Mouse (Mus musculus) hindbrain, embryonic 11.5 days (tissue): ENCODE measurements around the gene Dnmbp. TPM values are rescaled to one million over a fixed set of nuclear protein-coding genes. Genes with fewer than 3 reads are reported as not detected.

Experiments
- polyA plus RNA-seq: library from polyadenylated mRNA; unstranded; fragments of >200 nt; fragmentation: Nextera tagmentation; extraction: Ambion mirVana; gene quantifications from 2 replicates; pipeline ENCODE4 v1.2.1, GENCODE M21; 2014

Dnmbp gene
- polyA plus RNA-seq, 1 experiment from 2014 or later, result 13.5 TPM

Other genes starting within 250 kb of the Dnmbp start
- 13.9 and 14.5 TPM in 2 replicates for gene Cutc, start 187.2 kb downstream of the Dnmbp start, polyA plus RNA-seq
- gene Cox15, start 187.2 kb downstream of the Dnmbp start, polyA plus RNA-seq, result 9.3 and 12.9 TPM in 2 replicates
- gene Abcc2, start 158.0 kb downstream of the Dnmbp start, polyA plus RNA-seq, result 0.03 and 0.09 TPM in 2 replicates
- gene Cpn1, start 46.4 kb upstream of the Dnmbp start, polyA plus RNA-seq, result 0.54 and 0.80 TPM in 2 replicates
- not detected in 2 replicates for gene Cyp2c23, start 89.0 kb upstream of the Dnmbp start, polyA plus RNA-seq
- 15.8 and 18.7 TPM in 2 replicates for gene Erlin1, start 129.6 kb upstream of the Dnmbp start, polyA plus RNA-seq
- 58.7 and 61.0 TPM in 2 replicates for gene Chuk, start 167.3 kb upstream of the Dnmbp start, polyA plus RNA-seq
- gene Cwf19l1, start 195.7 kb upstream of the Dnmbp start, polyA plus RNA-seq, result 38.9 and 40.5 TPM in 2 replicates
- 125 and 127 TPM in 2 replicates for gene Bloc1s2, start 206.3 kb upstream of the Dnmbp start, polyA plus RNA-seq